Comparison of ENCODE assay signal across 8 mouse cellular contexts in genomic region chr1:118649933-118650770, GRCm38 (mm10). TPM values are rescaled to one million over a fixed set of nuclear protein-coding genes. Genes with fewer than 3 reads are reported as not detected.
DNase-seq lines count a peak whose midpoint lies in the region; ATAC-seq and TF ChIP-seq lines count a peak whose summit lies in the region.
"Had no signal": no experiment of that assay in that cellular context is flagged by ENCODE, and none has a peak within 500 bp of the region (broad histone marks: within the 10 kb centered on the region; RNA-seq: fewer than 3 reads in every experiment).

No protein-coding gene starts in this region.

- TF ChIP-seq CTCF in brain, embryonic 14.5 days (IDR thresholded peaks at IDR 0.05; ENCODE audit: borderline replicate concordance, extremely low read depth, insufficient read depth, insufficient read length): no peak

- no peak for ATAC-seq in megakaryocyte-erythroid progenitor cell, adult 5-6 weeks (replicated peaks; ENCODE audit: low FRiP score, low TSS enrichment, poor library complexity, severe bottlenecking)

- peak; percentile 2 for DNase-seq in left cerebral cortex, adult 11 months (ENCODE audit: low spot score)
- no peak for DNase-seq in left cerebral cortex, adult 9 months (ENCODE audit: low spot score in 2 of 2)
- peak; percentile 7 for DNase-seq in brain, embryonic 14.5 days (ENCODE audit: low read depth)
- DNase-seq in kidney, adult 8-10 months: peak; percentile 28 to 40
- peak; percentile 85 for DNase-seq in lung, postnatal 36 days
- DNase-seq in testis, postnatal 10 days (ENCODE audit: low spot score): no peak
- DNase-seq: cerebellum, adult 8-10 months had no signal

- TF ChIP-seq POLR2A in brain, embryonic 14.5 days (IDR thresholded peaks at IDR 0.05; ENCODE audit: borderline replicate concordance, extremely low read depth, insufficient read depth, insufficient read length, poor library complexity, severe bottlenecking): no peak

RNA-seq across cellular contexts. Expression of gene Tfcp2l1, which starts 22.4 kb away (rescaled TPM):
- polyA plus RNA-seq in brain, embryonic 14.5 days (2012; rRNA removed): 0.42 and 0.52 TPM in 2 replicates
- total RNA-seq in megakaryocyte-erythroid progenitor cell, adult 5-6 weeks (2014; fragmentation: Nextera tagmentation): not detected in 2 replicates
- not detected in 2 replicates for total RNA-seq in megakaryocyte-erythroid progenitor cell, adult 5-6 weeks (2017)

Comparison
In these comparisons a context has a peak if more than half of its experiments do, and no peak if none do; other contexts are left out.
1. DNase-seq: peak in left cerebral cortex, adult 11 months (single experiment), brain, embryonic 14.5 days (single experiment), kidney, adult 8-10 months (2 of 2) and lung, postnatal 36 days (single experiment); none in left cerebral cortex, adult 9 months (0 of 2) and testis, postnatal 10 days (single experiment).